Mouse (Mus musculus) kidney, adult 11 months (tissue): ENCODE results near the gene Gm9887.
"Not testable (repeated sequence)": the region's sequence is repeated elsewhere in the genome, so short reads cannot be mapped to it uniquely, and the experiment has no call there.

Experiments used
- DNase-seq: peaks from one replicate; pipeline ENCODE4 v3.0.0; 2022

The Gm9887 gene

DNA sequence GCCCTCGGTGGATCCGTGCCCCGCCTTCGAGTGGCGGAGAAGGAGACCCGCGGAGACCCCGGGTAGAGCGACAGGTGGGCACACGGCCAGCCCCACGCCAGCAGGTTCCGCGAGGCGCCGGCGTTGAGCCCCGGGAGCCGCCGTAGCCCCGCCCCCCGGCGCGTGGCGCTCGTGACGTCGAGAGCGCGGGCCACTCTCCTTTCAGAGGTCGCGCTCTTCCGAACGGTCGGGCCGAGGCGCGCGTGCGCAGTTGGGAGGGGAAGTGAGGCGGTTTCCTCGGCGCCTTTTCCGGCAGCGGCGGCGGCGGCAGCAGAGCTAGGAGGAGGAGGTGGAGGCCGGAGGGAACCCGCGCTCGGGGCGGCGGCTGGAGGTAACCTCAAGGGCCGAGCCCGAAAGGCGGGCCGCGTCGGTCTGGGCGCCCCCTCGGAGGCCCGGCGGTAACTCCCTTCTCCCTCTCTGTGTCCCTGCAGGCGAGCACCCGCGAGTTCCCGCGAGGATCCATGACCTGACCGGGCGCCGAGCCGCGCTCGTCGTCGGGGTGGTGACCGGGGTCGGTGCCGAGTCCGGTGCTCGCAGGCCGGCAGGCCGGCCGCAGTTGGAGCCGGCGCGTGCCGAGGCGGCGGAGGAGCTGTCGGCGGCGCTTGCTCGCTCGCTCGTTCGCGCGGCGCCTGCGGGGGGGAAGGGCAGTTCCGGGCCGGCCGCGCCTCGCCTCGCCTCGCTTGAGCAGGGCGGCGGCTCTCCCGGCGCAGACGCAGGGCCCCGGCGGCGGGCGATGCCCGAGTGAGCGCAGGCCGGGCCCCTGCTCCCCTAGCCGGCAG lies at the start of gene Gm9887, which contains the start of gene Arf6:
TSS of gene Gm9887 (minus strand) at position 605 of the 818 bp plus-strand sequence.
TSS of gene Arf6 (plus strand) at position 297 of the 818 bp plus-strand sequence.
- peak; percentile 96 for DNase-seq

DNA sequence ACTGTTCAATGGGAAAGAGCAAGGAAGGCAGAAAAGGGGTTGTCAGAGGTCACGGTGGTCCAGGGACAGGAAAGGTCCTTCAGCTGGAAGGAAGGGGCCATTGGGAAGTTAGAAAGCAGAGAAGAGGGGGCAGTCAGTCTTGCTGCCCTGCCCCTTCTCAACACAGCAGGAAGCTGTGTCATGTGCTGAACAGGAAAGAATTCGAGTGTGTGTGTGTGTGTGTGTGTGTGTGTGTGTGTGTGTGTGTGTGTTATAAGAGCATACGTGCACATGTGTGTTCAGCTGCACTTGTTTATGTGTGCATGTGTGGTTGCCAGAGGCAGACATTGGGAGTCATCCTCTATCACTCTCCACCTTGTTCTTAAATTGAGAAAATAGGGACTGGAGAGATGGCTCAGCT lies 48.5 kb upstream of the Gm9887 start:
- DNase-seq: no peak

GRCm38 (mm10) chr12:69419606-69420005 lies 47.3 kb upstream of the Gm9887 start:
- DNase-seq: no peak

GRCm38 (mm10) chr12:69419017-69419605 lies 46.9 kb upstream of the Gm9887 start:
- DNase-seq: no peak

- DNase-seq: no peak
Measured at GRCm38 (mm10) chr12:69418606-69419005, 46.3 kb upstream of the Gm9887 start.

DNA sequence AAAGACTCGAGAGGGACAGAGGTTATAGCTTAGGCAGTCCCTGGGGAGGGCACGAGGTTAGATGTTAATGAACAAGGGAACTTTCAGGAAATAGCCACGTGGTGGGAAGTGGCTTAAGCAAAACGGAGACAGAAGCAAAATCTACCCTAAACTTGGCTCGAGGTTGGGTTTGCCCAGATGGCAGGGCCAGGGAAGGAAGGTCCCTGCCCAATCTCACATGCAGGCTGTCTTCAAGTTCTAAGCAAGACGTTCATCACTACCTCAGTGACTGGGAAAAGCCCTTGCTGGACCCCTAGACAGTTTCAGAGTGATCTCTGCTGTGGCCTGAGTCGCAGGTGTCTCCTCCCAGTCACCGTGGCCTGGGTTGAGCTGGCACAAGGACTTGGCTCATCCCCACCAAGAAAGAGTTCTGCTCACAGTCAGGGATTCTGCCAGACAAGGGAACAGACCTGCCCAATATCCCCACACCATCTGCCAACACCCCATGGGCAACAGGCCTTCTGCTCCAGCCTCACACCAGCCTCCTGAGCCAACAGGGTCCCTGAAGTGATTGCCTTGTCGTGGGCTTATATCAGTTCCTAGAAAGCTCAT lies 45.5 kb upstream of the Gm9887 start:
- no peak for DNase-seq

- DNase-seq: no peak
Measured at GRCm38 (mm10) chr12:69416793-69417192, 44.5 kb upstream of the Gm9887 start.

DNA sequence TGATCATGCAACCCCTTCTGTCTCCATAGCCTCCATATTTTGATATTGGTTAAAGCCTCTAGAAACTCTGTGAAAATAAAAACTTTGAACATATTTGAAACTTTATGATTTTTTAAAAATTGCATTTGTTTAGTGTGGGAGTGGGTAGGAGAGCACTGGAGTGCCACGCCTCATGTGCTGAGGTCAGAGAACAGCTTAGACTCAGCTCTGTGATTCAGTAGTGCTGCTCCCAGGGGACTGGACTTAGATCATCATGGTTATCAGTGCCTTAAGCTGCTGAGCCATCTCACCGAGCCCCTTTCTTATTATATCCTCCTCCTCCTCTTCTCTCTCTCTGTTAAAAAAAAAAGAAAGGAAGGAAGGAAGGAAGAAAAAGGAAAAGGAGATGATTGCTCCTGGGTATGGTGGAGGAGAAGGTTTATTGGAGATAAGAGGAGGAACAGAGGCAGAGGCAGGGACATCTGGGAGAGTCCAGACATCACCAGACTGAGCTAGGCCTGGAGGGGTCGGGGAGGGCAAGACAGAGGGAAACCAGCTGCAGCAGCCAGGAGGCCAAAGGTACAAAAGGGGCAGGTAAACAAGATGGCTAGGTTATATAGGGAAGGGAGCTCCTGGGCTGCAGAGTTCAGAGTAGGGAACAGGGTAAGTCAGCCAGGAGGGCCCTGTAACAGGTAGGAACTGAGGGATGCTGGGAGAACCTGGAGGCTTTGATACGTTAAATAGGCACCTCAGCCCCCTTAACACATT lies 42.7 kb upstream of the Gm9887 start:
- no peak for DNase-seq

DNA sequence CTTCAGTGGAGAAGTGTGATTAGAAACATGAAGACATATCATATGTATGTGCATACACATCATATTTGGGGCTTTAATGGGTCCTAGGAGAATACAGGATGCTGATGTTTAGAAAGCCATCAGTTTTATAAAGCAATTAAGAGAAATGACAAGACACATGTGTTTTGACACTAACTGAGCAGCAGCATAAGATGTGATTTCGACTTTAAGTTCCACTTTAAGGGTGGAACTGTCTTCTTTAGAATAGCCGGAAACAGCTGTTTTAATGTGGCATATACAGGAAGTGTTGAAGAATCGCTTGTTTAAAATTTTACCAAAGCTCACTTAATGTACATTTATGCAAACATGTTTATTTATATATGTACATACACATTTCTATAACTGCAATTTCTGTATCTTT lies 41.0 kb upstream of the Gm9887 start:
- DNase-seq: no peak

DNA sequence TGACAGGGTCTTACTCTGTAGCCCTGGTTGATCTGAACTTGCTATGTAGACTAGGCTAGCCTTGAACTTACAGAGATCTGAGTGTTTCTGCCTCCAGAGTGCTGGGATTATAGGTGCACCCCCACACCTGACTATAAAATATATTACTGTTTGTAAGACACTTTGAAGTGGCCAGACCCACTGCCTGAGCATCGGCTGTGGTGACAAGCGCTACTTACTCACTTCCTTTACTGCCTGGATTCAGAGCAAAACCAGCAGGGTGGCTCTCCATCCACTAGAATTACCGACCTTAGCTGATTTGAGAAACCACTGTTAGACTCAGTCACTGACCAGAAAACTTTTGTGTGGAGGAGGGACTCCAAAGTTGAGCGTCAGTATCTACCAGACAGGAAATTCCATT lies 39.7 kb upstream of the Gm9887 start:
- DNase-seq: no peak

- DNase-seq: no peak
Measured at GRCm38 (mm10) chr12:69410767-69411166, 38.5 kb upstream of the Gm9887 start.

GRCm38 (mm10) chr12:69402594-69403167 lies 30.4 kb upstream of the Gm9887 start:
- DNase-seq: no peak

- DNase-seq: no peak
Measured at GRCm38 (mm10) chr12:69402100-69402499, 29.8 kb upstream of the Gm9887 start.

GRCm38 (mm10) chr12:69400871-69401286 lies 28.6 kb upstream of the Gm9887 start:
- no peak for DNase-seq

DNA sequence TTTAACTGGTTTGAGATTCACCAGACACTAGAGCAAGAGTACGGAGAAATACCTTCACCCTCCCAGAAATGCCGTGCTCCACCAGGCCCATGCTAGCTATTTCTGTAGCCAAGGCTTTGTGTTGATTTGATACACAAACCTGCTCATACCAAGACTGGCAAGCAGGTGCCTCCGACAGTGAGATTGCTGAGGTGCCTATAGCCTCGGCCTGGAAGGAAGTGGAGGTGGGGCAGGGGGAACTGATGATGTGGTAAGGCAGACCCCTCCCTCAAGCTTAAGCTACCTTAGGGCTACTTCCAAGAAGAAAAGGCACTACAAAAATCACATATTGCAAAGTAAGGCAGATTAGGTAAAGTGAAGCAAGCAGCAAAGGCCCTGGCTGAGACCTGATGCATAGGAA lies 28.1 kb upstream of the Gm9887 start:
- DNase-seq: no peak

- DNase-seq: no peak
Measured at GRCm38 (mm10) chr12:69394456-69394855, 22.2 kb upstream of the Gm9887 start.

GRCm38 (mm10) chr12:69393076-69393475 lies 20.8 kb upstream of the Gm9887 start:
- no peak for DNase-seq

- no peak for DNase-seq
Measured at GRCm38 (mm10) chr12:69390000-69390698, 17.9 kb upstream of the Gm9887 start.

GRCm38 (mm10) chr12:69389273-69389938 lies 17.1 kb upstream of the Gm9887 start:
- DNase-seq: no peak

DNA sequence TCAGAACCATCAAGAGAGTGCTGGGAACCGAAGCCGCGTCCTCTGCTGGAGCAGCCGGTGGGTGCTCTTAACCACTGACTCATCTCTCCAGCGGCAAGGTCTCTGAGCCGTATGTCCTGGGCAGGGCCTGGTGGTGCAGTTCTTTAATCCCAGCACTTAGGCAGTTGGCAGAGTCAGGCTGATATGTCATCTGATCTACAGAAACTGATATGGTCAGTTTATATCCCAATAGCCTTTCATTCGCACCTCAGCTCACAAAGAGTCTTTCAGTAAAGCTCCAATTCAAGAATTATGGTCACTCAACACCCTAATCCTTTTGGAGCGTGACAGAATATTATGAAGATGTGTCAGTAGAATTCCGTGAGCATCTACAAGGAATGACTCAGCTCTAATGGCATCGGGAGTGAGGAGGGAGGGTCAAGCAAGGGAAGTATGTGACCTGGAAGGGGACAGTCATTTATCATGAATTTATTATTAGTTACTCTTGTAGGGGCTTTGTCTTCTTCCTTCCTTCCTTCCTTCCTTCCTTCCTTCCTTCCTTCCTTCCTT lies 16.1 kb upstream of the Gm9887 start:
- DNase-seq: no peak

DNA sequence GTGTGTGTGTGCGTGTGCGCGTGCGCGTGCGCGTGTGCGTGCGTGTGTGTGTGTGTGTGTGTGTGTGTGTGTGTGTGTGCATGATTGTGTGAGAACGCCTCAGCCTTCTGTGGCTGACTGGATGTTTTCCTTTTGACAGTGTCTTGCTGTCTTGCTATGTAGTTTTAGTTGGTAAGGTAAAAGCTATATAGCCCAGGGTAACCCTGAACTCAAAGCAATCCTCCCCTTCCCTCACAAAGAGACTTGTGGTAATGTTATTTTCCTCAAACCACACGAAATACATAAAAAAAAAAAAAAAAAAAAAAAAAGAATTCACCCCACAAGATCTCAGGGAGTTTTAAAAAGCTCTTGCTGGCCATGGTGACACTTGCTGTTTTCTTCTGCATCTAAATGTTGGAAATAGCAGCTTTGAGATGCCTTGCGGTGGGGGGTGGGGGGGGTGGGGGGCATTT lies 14.0 kb upstream of the Gm9887 start:
- DNase-seq: not testable (repeated sequence)
